7 mouse cellular contexts compared by ENCODE assay signal in genomic region chr8:11557768-11558629, GRCm38 (mm10). TPM values are rescaled to one million over a fixed set of nuclear protein-coding genes. Genes with fewer than 3 reads are reported as not detected.
DNase-seq lines count a peak whose midpoint lies in the region; ATAC-seq lines count a peak whose summit lies in the region.

No protein-coding gene starts in this region.

- H3K4me3 ChIP-seq in embryonic facial prominence, embryonic 12.5 days: peak overlapping the region; percentile 93
- H3K4me3 ChIP-seq in limb, embryonic 11.5 days (ENCODE audit: low read depth, low read length): peak overlapping the region; percentile 70
- H3K4me3 ChIP-seq in midbrain, embryonic 14.5 days (replicated peaks; ENCODE audit: low read depth, low read length): peak overlapping the region; percentile 91

- H3K27me3 ChIP-seq in embryonic facial prominence, embryonic 12.5 days: no peaks in the 10 kb centered on the region
- no peaks in the 10 kb centered on the region for H3K27me3 ChIP-seq in limb, embryonic 11.5 days (ENCODE audit: control insufficient read depth, insufficient read depth, low read length)
- H3K27me3 ChIP-seq in midbrain, embryonic 14.5 days (ENCODE audit: control insufficient read depth, insufficient read depth, low read length): no peaks in the 10 kb centered on the region

- peak overlapping the region; percentile 64 for H3K4me2 ChIP-seq in embryonic facial prominence, embryonic 12.5 days (replicated peaks)
- peak overlapping the region; percentile 69 for H3K4me2 ChIP-seq in limb, embryonic 11.5 days (ENCODE audit: low read depth, severe bottlenecking)
- peak overlapping the region; percentile 67 for H3K4me2 ChIP-seq in midbrain, embryonic 14.5 days (ENCODE audit: low read length)

- no peaks in the 10 kb centered on the region for H3K9me3 ChIP-seq in embryonic facial prominence, embryonic 12.5 days
- no peaks in the 10 kb centered on the region for H3K9me3 ChIP-seq in limb, embryonic 11.5 days (ENCODE audit: control insufficient read depth, low read length)
- H3K9me3 ChIP-seq in midbrain, embryonic 14.5 days (ENCODE audit: control insufficient read depth, low read length): no peaks in the 10 kb centered on the region

- ATAC-seq in embryonic facial prominence, embryonic 12.5 days (ENCODE audit: insufficient number of reproducible peaks, insufficient read depth, low FRiP score, low TSS enrichment): peak; percentile 84
- ATAC-seq in limb, embryonic 11.5 days (ENCODE audit: insufficient number of reproducible peaks, low FRiP score, low TSS enrichment, low read depth): peak; percentile 83
- peak; percentile 78 for ATAC-seq in midbrain, embryonic 14.5 days (ENCODE audit: low FRiP score, low TSS enrichment)

- peak overlapping the region; percentile 96 for H3K9ac ChIP-seq in embryonic facial prominence, embryonic 12.5 days
- peak overlapping the region; percentile 97 for H3K9ac ChIP-seq in limb, embryonic 11.5 days (ENCODE audit: low read length)
- H3K9ac ChIP-seq in midbrain, embryonic 14.5 days (replicated peaks; ENCODE audit: low read length): peak overlapping the region; percentile 93

- H3K36me3 ChIP-seq in embryonic facial prominence, embryonic 12.5 days: peaks cover 14% of the 10 kb centered on the region
- H3K36me3 ChIP-seq in limb, embryonic 11.5 days (ENCODE audit: control insufficient read depth, insufficient read depth, low read length): peaks cover 8% of the 10 kb centered on the region
- peaks cover 11% of the 10 kb centered on the region for H3K36me3 ChIP-seq in midbrain, embryonic 14.5 days (ENCODE audit: control insufficient read depth, insufficient read depth, low read length)

- peaks cover 15% of the 10 kb centered on the region for H3K4me1 ChIP-seq in embryonic facial prominence, embryonic 12.5 days
- H3K4me1 ChIP-seq in limb, embryonic 11.5 days (ENCODE audit: control insufficient read depth, insufficient read depth, low read length): peaks cover 6% of the 10 kb centered on the region; the same call in 1 of the 2 replicates
- peaks cover 16% of the 10 kb centered on the region for H3K4me1 ChIP-seq in midbrain, embryonic 14.5 days (ENCODE audit: control insufficient read depth, insufficient read depth, low read length)

- under 1% methylated on average over 67 of the region's 67 CpGs for WGBS in embryonic facial prominence, embryonic 12.5 days
- under 1% methylated on average over 67 of the region's 67 CpGs for WGBS in limb, embryonic 11.5 days
- WGBS in midbrain, embryonic 14.5 days: 0% methylated on average over 67 of the region's 67 CpGs

- peak overlapping the region; percentile 99 for H3K27ac ChIP-seq in embryonic facial prominence, embryonic 12.5 days
- peak overlapping the region; percentile 95 for H3K27ac ChIP-seq in limb, embryonic 11.5 days (replicated peaks; ENCODE audit: low read depth, low read length)
- peak overlapping the region; percentile 100 for H3K27ac ChIP-seq in midbrain, embryonic 14.5 days (replicated peaks; ENCODE audit: low read depth, low read length)

- DNase-seq in adrenal gland, postnatal 25 days: peak; percentile 96
- DNase-seq in heart, adult 11 months: peak; percentile 100
- peak; percentile 98 for DNase-seq in kidney, adult 18-20 months
- peak; percentile 98 for DNase-seq in limb, embryonic 11.5 days (ENCODE audit: low spot score)
- peak; percentile 97 for DNase-seq in midbrain, embryonic 14.5 days
- DNase-seq in spleen, adult 18-20 months: peak; percentile 90 to 95

RNA-seq across cellular contexts. Expression of gene Ing1, which starts 2.6 kb away (rescaled TPM):
- 37.9 and 47.1 TPM in 2 replicates for total RNA-seq in adrenal gland, postnatal 25 days (2021)
- polyA plus RNA-seq in embryonic facial prominence, embryonic 12.5 days (2016; fragmentation: Nextera tagmentation; extraction: Ambion mirVana): 39.7 and 47.4 TPM in 2 replicates
- 53.7 and 55.9 TPM in 2 replicates for polyA plus RNA-seq in limb, embryonic 11.5 days (2014; fragmentation: Nextera tagmentation; extraction: Ambion mirVana)
- polyA plus RNA-seq in midbrain, embryonic 14.5 days (2014; fragmentation: Nextera tagmentation; extraction: Ambion mirVana): 44.2 and 44.7 TPM in 2 replicates

RNA-seq across cellular contexts. Expression of gene Cars2, which starts 7.4 kb away (rescaled TPM):
- total RNA-seq in adrenal gland, postnatal 25 days (2021): 35.5 and 44.8 TPM in 2 replicates
- polyA plus RNA-seq in embryonic facial prominence, embryonic 12.5 days (2016; fragmentation: Nextera tagmentation; extraction: Ambion mirVana): 21.6 and 22.9 TPM in 2 replicates
- 16.9 and 17.8 TPM in 2 replicates for polyA plus RNA-seq in limb, embryonic 11.5 days (2014; fragmentation: Nextera tagmentation; extraction: Ambion mirVana)
- 22.8 and 25.5 TPM in 2 replicates for polyA plus RNA-seq in midbrain, embryonic 14.5 days (2014; fragmentation: Nextera tagmentation; extraction: Ambion mirVana)

Comparison
In these comparisons a context has a peak if more than half of its experiments do, and no peak if none do; other contexts are left out.
1. Peak in every context shown above with its lines: DNase-seq, ATAC-seq, H3K4me3 ChIP-seq and H3K27ac ChIP-seq.